Mouse (Mus musculus): ENCODE measurements around the gene Gramd2.

GRCm38 (mm10) chr9:59684020-59684419 lies 4.1 kb downstream of the Gramd2 start:
- TF ChIP-seq POLR2A (IDR thresholded peaks at IDR 0.05; ENCODE audit: extremely low read depth, insufficient read depth, low read length) (no peak), CTCF (IDR thresholded peaks at IDR 0.05; ENCODE audit: low read depth, low read length) (no peak)

Measured in liver, adult 2 months (tissue).